Mouse (Mus musculus) duodenum, adult 2 months (tissue): Measurements from ENCODE around the gene Tas2r117. TPM values are rescaled to one million over a fixed set of nuclear protein-coding genes. Genes with fewer than 3 reads are reported as not detected.

Source experiments
- polyA plus RNA-seq: library from polyadenylated mRNA; depleted of rRNA; stranded (reverse); fragments of >200 nt; gene quantifications from 2 replicates; pipeline ENCODE4 v1.2.3, GENCODE M21; 2012; ENCODE audit warnings: low replicate concordance; rRNA removed

Tas2r117 gene
- not detected in 2 replicates for polyA plus RNA-seq

DNA sequence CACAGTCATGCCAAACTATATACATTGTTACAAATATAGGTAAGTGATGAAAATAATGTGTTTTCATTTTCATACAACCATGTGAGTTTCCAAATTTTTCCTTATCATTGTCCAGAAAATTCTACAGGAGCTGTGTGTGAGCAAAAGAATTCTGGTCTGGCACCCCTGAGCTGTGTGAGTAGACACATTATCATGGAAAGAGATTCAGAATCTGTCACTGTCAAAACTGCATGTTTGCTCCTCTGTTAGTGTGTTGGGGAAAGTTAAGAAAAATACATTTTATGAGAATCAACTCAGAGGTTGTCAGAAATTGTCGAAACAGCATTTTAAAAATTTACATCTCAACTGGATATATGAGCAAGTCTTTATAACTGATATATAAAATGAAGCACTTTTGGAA is at the start of gene Tas2r117:
TSS of gene Tas2r117 (plus strand) at position 301 of the 400 bp plus-strand sequence.

DNA sequence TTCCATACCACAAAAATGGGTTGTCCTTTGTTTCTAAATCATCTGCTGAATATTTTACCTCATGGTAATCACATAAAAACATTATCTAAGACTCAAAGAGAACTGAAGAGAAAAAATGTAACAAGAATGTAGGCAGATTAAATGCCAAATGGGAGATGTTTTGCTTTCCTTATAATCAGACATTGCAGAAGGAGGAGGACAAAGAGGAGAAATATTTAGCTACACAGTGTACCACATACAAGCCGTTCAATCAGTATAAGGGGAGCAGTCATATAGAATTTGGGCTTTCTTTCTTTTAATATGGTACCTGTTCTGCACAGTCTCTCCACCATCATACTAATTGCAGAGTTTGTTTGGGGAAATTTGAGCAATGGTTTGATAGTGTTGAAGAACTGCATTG is 48.2 kb upstream of the Tas2r117 start, which contains the start of gene Tas2r124:
TSS of gene Tas2r124 (plus strand) at position 301 of the 400 bp plus-strand sequence.

DNA sequence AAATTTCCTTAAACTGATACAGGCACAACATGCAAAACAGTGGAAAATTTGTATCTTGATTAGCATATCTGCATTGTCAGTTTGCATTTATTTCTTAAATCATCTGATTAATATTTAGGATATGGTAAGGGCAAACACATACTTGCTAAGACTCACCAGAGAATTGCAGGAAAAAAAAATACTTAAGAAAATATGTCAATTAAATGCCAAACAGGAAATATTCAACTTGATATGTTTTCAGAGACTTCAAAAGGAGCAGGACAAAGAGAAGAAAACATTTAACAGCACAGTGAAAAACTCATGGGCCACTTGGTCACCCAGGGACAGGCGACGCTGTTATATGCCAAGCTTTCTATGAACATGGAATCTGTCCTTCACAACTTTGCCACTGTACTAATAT is 40.8 kb upstream of the Tas2r117 start, which contains the start of gene Tas2r102:
TSS of gene Tas2r102 (plus strand) at position 301 of the 400 bp plus-strand sequence.

DNA sequence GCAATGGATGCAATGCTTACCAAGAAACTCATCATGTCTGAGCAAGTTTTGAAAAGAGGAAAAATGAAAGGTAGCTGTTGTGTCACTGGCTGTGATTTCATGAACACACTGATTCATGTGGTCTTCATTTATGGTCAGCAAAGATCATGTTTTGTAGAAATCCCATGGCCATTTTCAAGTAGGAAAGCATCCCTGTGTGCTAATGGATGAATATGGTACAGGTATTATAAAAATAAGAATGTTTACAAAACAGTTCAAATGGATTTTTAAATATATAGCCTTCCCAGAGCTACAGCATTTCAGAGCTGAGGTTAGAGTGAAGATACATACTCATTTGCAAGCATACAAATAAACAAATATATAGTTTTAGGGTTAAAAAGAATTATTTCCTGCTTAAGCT is 24.6 kb upstream of the Tas2r117 start, which contains the start of gene Tas2r136:
TSS of gene Tas2r136 (minus strand) at position 101 of the 400 bp plus-strand sequence.

DNA sequence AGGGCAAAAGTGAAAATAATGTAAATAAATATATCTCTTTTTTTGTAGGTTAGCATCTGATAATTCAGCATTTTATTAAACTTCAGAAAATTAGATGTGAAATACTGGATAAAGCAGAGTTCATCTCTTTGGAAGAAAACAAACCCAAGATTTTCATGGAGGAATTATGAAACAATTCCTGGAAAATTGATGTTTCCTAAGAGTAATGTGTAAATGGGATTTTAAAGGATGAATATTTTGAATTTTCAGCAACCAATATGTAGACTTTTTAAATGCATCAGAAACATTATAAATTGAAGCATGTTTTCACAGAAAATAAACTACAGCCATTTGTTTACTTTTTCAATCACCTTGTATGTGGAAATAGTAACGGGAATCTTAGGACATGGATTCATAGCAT is 44.2 kb downstream of the Tas2r117 start, which contains the start of gene Tas2r123:
TSS of gene Tas2r123 (plus strand) at position 301 of the 400 bp plus-strand sequence.

Other genes starting within 250 kb of the Tas2r117 start
- not detected in 2 replicates for gene Prh1, start 233.0 kb upstream of the Tas2r117 start, polyA plus RNA-seq
- not detected in 2 replicates for gene Prp2, start 206.9 kb upstream of the Tas2r117 start, polyA plus RNA-seq
- gene A630073D07Rik, start 151.3 kb upstream of the Tas2r117 start, polyA plus RNA-seq: not detected in 2 replicates
- gene Tas2r120, start 145.9 kb upstream of the Tas2r117 start, polyA plus RNA-seq: not detected in 2 replicates
- gene Tas2r121, start 101.8 kb upstream of the Tas2r117 start, polyA plus RNA-seq: not detected in 2 replicates
- not detected in 2 replicates for gene Tas2r122, start 90.9 kb upstream of the Tas2r117 start, polyA plus RNA-seq
- gene Tas2r115, start 64.8 kb upstream of the Tas2r117 start, polyA plus RNA-seq: not detected in 2 replicates
- gene Tas2r124, start 48.1 kb upstream of the Tas2r117 start, polyA plus RNA-seq: not detected in 2 replicates
- not detected in 2 replicates for gene Tas2r102, start 40.7 kb upstream of the Tas2r117 start, polyA plus RNA-seq
- not detected in 2 replicates for gene Tas2r136, start 24.7 kb upstream of the Tas2r117 start, polyA plus RNA-seq
- gene Tas2r123, start 44.3 kb downstream of the Tas2r117 start, polyA plus RNA-seq: not detected in 2 replicates
- gene Tas2r116, start 52.6 kb downstream of the Tas2r117 start, polyA plus RNA-seq: not detected in 2 replicates
- not detected in 2 replicates for gene Tas2r110, start 65.2 kb downstream of the Tas2r117 start, polyA plus RNA-seq
- gene Tas2r113, start 90.2 kb downstream of the Tas2r117 start, polyA plus RNA-seq: not detected in 2 replicates
- gene Tas2r125, start 106.8 kb downstream of the Tas2r117 start, polyA plus RNA-seq: not detected in 2 replicates
- gene Tas2r129, start 148.3 kb downstream of the Tas2r117 start, polyA plus RNA-seq: not detected in 2 replicates
- gene Tas2r131, start 155.1 kb downstream of the Tas2r117 start, polyA plus RNA-seq: not detected in 2 replicates
- gene Tas2r109, start 178.1 kb downstream of the Tas2r117 start, polyA plus RNA-seq: not detected in 2 replicates
- not detected in 2 replicates for gene Tas2r103, start 234.3 kb downstream of the Tas2r117 start, polyA plus RNA-seq